Mouse (Mus musculus) right cerebral cortex, adult 2 months (tissue): Measurements from ENCODE around the gene Tmod3.

Source experiments
- DNase-seq, 2 experiments: peaks; one replicate each; pipeline ENCODE4 v3.0.0; 2021 to 2022; ENCODE audit warnings: low spot score in 2 of 2

Gene Tmod3

DNA sequence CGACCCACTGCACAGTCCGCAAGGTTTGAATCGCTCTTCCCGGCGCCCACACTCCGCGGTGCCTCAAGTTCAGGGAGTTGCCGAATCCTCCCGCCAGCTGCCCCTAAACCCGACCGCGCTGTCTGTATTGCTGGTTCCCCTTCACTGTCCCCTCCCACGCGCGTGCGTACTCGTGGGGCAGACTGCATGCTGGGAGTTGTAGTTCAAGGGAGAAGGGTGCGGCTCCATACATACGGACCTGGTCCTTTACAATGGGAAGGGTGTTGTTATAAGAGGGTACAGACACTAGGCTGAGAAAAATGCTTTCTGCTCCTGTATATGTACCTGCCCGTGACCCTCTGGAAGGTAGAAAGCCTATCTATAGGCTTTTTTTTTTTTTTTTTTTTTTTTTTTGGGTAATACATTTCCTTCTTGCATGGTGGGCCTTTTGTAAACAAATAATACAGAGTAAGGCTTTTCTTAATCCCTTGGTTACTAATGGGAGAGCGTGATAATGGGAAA, at the start of gene Tmod3:
TSS of gene Tmod3 (minus strand) at position 146 of the 501 bp plus-strand sequence.
- peak; percentile 94 to 97 for DNase-seq

DNA sequence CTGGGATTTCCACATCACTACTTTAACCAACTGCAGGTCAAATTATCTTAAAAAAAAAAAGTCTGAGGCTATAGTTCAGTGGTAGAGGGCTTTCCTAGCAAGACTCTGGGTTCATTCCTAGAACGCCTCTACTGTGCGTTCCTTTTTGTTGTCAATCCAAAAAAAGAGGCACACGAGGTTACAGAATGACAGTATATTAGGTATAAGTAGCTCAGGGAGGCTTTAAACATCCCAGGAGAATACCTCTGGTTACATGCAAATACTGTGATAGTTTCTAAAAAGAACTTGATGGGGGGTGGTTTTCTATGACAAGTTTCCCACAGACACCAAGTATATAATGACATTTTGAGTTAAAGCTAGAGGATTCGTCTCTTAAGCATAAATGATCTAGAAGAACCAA, 48.0 kb upstream of the Tmod3 start:
- no peak for DNase-seq

DNA sequence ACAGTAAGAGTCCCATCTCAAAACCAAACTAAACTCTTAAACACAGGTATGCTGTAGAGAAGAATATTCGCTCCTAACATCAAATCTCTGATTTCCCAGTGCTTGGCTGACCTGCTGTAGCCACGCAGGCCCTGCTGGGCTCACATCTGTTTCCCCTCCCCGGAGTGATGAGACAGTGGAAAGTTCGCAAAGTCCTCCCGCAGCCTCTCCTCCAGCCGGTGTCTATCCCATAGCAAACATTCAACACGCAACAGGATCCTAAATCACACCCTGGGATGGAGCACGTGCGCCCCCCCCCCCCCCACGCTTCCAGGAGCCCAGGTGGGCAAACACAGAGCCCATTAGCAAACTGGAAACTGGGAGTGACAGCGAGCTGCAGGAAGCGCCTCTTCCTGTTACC, 42.1 kb upstream of the Tmod3 start:
- no peak for DNase-seq

DNA sequence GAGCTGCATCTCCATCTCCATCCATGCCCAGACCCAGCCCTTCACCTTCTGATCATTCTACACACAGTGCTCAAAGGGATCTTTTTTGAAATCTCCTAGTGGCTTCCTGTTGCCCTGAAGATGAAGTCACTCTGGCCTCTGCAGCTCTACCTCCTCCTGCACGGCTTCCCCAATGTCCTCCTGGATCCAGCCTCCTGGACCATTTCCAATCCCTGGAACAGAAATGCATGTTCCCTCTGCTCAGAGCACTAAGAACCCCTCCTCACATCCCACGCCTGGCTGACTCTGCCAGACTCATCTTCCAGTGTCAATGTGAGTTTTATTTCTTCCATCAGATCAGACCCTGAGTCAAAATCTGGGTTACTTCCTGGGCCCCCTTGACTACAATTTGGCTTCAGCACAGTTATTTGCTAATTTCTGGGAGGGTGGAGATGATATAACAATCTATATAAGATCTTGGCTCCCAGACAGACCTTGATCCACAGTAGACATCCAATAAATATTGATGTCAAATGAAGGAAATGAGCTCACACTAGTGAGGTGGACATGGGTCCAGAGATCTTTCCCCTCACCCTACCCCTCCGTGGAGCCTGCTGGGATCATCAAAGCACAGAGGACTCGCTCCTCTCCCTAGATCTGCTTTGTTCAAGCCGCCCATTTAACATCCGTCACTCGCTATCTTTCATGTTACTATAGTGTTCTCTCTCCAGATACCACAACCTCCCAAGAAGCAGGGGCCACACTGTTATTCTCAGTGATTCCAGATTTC, 40.9 kb upstream of the Tmod3 start:
- DNase-seq: peak in 1 of 2 experiments; percentile 63

DNA sequence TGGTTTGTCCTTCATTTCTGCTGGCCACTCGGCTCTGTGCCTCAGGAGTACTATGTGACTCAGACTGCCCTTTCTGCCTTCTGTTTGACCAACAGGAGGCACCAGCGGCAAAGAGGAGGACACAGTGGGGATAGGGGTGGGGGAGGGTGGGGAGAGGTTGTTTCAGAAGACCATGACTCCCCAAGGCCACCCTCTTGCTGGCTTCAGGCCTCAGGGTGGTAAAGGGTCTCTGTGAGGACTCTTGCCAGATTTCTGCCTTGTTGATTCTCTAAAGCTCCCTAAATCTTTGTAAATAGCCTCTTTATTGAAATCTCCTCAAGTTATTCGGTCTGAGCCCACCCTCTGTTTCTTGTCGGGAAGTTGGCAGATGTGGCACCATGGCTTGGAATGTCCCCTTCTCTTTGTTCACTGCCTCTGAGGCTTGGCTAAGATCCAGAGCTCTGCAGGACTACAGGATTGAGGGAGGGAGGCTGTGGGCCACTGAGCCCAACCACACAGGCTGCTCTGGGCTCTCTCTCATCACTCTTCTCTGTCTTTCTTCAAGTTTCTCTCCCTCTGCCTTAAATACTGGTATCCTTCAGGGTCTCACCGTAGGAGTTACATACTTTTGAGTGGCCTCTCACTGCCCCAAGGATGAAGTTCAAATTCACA, 39.9 kb upstream of the Tmod3 start:
- no peak for DNase-seq

DNA sequence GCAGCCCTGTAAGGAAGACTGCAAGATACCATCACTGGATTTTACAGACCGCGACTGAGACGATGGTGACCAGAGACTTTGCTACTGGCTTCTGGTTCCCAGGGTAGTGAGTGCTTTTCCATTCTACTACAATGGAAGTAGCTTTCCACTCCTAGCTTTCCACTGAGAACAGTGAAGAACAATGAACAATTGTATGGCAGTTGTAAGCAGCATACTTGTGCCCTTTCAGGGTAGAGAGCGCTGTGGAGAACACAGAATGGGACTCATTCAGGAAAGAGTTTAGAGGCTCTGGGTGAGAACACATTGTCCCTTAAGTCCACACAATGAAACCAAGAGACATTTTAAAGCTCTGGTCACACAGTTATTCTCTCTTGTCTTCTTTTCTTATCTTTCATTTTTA, 38.1 kb upstream of the Tmod3 start:
- no peak for DNase-seq

DNA sequence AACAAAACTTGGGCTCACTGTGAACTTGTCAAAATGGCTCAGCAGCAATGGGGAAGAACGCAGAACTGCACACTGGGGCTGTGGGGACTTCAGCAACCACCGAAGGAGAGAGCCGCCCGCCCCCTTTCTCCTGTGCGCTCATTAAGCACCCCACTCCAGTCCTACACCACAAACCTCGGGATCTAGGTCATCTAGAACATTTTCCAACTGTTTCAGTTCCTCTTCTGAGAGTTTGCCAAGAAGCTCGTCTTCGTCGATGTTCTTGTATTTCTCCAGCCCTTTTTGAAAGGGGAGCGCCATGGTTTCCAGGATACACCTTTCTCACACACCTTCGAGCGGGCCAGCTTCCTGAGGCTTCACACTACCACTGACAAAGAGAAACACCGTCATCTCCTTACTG, 37.6 kb upstream of the Tmod3 start:
- DNase-seq: no peak

DNA sequence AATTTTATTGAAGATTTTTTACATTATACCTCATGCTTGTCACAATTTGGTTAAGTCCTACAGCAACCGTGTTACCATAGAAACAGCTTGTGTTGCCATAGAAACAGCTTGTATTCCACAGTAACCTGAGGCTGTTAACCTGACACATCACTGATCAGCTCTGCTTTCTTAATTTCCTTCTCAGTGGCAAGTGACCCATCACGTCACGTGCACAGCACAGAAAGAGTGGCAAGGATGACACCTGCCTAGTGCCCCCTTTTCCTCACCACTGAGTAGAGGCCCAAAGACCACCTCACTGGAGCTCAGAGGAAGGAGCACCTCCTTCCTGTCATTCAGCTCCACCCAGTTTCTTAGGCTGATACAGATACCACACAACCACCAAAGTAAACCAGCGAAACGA, 34.0 kb upstream of the Tmod3 start:
- peak in 1 of 2 experiments; percentile 45 for DNase-seq

DNA sequence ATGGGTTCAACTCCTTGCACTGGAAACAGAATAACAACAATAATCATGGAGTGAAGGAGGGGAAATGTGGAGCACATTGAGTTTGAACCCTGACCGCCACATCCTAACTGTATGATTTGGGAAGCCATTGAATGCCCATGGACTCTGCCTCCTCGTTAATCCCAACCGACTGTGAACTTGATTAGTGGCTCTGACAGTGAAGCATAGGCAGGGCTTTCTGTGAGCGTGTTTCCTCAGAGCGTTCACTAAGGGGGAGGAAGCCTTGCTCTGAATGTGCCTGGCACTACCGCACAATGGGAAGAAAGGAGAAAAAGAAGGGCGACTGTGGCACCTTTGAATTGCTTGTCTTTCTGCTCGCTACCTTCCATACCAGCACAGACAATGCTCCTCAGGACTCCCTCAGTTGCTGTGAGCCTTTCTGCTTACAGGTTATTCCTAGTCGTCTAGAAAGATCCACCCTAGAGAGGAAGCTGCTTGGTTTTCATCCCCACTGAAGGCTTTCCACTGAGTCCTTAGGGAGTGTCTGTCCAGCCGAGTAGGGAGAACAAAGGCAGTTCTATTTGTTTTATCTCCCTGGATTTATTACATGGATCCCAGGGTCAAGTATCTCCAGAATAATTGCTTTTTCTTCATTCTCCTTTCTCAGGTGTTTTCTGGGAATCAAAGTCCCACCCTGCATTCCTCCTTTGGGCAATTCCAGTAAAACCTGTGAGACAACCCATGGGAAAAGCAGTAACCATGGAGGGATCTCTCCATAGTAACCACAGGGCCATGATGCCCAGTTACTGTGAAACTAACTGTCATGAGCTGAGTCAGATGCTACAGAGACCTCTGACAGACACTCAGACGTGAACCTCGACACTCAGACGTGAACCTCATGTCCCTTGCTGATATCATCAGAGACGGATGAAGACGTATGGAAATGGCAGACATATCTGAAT, 30.7 kb upstream of the Tmod3 start:
- no peak for DNase-seq

DNA sequence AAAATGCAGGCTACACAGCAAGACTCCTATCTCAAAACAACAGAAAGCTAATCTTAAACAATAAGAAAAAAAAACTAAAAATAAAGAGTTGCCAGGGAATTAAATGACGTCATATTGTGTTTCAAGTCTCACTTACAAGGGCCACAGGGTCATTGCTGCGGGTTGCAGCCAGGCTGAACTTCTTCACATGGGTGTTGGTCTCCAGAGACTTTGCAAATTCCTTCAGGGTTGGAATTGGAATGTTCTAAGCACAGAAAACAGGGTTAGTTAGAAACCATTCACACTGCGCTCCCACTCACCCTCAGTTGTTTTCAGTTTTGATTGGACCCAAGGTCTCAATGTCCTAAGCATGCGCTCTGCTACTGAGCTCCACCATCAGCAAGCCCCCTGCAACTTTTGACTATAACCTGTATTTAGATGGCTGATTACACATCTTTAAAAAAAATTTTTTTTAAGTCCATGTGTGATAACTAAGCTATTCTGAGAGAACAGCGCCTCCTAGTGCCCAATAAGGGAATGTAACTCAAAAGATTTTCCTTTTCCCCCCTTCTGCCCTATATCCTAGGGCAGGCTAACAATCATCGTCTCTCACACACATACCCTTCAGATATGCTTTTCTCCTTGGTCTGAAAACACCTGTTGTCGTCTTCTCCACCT, 22.4 kb upstream of the Tmod3 start:
- DNase-seq: no peak

DNA sequence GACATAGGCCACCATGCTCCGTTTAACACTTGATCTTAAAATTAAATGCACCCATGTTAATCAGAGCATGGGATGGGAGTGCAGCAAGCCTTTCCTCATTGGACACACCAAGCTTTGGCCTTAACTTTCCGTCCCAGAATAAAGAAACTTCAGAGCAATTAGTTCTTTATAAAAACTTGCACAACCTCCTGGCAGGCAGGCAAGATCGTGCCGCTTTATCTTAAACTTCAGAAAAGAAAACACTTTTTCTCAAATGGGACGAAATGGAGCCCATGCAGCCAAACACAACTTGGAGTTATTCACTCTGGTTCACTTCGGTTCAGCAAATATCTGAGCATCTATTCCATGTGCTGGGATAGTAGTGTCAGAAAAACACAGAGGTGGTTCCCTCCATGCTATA, 19.9 kb upstream of the Tmod3 start:
- DNase-seq: no peak

DNA sequence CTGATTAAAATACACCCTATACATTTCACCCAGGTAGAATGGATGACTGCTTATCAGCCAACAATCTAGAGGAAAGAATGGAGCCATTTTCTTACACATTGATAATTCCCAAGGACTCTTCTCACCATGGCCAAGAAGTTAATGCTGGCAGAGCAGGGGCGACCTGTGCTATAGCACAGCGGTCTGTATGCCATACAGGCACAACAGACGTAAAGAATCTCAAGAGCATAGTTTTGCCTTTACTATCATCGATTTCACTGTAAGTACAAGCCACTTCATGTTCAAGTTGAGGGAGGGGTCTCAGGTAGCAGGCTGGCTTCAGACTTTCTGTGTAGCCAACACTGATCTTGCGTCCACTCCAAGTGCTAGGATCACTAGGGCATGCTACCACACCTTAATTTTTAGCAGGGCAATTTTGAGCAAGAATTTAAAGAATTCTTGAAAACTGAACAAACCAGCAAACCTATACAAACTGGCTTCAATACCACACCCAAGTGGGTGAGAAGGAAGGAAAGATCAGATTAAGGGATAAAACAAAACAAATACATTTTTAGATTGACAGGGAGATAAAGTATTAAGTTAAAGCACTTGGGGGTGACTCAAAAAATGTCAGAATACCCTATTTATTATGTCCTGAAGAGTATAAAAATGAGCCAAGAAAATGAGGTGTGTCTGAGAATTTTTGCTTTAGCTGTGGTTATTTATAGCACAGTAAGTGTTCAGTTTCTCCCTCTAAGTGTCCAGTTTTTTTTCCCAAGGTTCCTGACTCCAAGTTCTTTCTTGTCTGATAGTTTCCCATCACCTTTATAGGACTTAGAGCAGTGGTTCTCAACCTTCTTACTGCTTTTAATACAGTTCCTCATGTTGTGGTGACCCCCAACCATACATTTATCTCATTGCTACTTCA, 11.8 kb upstream of the Tmod3 start:
- DNase-seq: no peak

DNA sequence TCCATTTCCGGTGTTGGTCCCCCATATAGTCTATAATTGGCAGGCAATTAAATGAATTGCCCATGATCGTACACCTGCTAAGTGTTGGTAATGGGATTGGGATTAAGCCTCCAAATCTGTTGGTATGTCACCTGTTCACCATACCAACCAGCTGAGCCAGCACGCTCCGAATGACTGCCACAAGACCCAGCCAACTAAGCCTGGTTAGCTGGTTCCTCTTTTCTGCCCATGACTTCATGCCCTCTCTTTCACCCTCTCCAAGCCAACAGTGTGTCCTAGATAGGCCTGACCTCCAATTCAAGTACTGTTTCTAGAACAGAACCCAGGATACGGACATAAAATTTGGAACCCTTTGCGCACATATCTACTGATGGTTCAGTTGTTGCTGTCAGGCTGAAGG, 8.9 kb upstream of the Tmod3 start:
- no peak for DNase-seq

DNA sequence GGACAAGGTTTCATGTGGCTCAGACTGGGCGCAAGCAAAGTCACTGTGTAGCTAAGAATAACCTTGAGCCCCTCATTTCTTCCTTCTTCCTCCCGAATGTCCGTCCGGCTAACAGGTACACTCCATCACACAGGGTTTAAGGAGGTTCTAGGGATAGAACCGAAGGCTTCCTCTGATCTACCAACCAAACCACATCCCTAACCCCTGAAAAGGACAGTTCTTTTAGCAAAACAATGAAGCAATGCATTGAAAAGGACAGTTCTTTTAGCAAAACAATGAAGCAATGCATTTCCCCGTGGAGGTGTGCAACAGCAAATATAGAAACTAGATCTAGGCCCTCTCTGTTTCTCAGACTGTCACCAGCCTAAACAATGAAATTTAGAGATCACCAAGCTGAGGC, 5.4 kb upstream of the Tmod3 start:
- no peak for DNase-seq

DNA sequence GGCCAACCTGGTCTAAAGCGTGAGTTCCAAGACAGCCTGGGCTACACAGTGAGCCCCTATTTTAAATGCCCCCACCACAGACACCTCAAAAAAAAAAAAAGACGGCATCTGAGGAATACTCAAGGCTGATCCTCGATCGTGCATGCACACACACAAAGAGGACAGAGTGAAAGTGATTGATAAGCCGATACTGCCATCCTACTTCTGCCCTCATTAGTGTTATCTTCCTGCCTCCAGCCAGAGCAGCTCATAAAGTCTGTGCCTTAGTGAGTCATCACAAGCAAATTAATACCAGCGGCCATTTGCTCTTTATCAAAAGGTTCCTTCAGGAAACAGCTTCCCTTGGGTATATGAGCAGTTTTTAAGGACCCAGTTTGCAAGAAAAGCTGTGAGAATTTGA, 4.2 kb upstream of the Tmod3 start:
- no peak for DNase-seq

DNA sequence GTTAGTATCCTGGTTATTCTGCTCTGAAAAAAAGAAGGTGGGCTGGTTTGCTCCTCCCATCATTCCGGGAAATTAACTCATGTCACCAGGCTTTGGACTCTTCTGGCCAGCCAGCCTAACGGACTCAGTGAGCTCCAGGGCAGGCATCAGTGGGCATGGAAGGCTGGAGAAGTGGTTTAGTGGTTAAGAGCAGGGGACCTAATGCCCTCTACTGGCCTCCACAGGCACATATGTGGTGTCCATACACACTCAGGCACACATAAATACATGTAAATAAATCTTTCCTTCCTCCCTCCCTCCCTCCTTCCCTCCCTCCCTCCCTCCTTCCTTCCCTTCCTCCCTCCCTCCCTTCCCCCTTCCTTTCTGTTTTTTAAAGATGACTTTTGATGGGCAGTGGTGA, 3.7 kb upstream of the Tmod3 start:
- DNase-seq: no peak

DNA sequence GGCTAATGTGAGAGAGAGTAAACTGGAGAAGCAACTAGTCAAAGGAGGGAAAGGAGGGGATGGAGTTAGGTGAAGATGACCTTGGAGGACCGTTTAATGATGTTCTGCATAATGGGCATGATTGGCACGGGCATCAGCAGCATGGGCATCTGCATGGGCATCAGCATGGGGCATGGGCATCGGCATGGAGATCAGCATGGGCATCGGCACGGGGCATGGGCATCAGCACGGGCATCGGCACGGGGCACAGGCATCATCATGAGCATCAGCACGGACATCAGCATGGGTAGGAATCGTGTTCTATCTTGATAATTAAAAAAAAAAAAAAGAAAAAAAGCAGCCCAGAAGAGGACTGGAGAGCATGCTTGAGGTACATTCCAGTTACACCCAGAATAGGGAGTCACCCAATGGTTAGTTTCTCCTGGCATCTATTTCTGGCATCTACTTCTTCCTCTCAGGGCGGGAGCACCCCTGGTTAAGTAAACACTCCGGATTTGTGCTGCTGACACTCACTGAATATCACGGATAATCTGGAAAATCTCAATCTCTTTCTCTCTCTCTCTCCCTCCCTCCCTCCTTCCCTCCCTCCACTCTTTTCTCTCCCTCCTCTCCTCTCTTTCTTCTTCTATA, 1.7 kb upstream of the Tmod3 start:
- DNase-seq: no peak

DNA sequence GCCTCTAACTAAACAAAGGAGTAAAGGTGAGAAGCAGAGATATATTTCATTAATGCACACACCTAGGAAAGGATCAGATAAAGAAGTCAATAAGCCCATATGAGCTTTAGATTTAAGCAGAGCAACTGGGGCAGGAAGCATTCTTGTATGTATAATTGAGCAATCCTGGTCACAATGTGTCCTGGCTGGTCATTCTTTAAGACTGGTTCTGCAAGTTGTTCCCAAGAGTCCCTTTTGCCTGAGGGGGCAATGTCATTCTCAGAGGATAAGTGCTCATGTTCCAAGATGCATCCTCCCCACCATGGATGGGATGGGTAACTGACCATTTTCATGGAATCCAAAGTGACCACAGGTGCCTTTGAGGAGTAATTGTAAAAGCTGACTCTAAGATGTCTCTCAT, 896 bp upstream of the Tmod3 start:
- DNase-seq: no peak

DNA sequence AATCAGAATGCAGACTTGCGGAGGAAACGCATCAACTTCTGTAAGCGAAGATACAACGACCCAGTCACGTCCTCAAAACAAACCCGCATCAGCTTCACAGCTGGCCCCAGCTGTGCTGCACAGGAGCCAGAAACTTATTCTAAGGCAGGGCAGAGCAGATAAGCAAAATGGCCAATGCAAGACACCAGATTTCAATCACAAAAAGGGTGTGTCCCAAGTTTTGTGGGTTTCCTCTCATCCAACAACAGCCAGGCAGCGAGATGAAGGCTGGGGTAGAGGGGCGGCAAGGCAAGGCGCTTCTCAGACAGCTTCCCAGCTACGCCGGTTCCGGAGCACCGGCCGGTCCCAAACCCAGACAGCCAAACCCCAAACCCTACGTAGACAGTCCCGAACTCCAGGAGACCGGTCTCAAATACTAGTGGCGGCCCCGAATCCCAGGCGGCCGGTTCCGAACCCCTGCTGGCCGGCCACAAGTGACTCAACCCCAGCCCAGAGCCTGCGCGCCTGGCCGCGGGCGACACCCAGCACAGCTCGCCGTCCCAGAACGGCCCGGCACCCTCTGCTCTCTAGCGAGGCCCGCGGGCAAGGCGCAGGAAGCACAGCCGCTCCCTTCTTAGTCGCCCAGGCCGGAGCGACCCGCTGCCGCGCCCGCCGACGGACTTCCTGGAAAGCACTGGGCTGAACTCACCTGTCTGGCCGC, 495 bp downstream of the Tmod3 start:
- DNase-seq: peak in 1 of 2 experiments; percentile 13

DNA sequence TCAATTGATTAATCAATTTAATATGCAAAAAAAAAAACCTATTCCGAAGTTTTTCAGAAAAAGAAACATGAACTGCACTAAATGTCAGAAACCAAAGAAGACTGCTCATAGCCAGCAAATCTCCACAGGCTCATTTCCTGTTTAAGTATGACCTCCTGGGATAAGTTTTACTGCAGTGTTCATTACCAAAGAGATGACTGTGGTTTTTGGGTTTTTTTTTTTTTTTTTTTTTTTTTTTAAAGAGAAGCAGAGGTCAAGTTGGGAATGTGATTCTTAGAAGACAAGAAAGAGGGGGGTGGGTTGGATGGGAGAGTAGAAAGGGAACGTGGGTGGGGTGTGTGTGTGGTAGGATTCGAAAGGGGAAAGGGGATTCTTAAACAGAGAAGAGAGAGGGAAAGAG, 1.1 kb downstream of the Tmod3 start:
- DNase-seq: no peak
